Mouse (Mus musculus): Measurements from ENCODE around the gene Col6a4. TPM values are rescaled to one million over a fixed set of nuclear protein-coding genes. Genes with fewer than 3 reads are reported as not detected.

Gene Col6a4
- polyA plus RNA-seq, 2 experiments, result 0.08 TPM; not detected in 1

GRCm38 (mm10) chr9:106043921-106044503, 52.6 kb downstream of the Col6a4 start:
- Histone ChIP-seq H3K4me3 (ENCODE audit: insufficient read depth in 1 of 2, low read depth in 2 of 2, low read length in 2 of 2) (no peak overlapping the region), H3K9ac (replicated peaks) (no peak overlapping the region), H3K27ac (no peak overlapping the region), H3K36me3 (replicated peaks; ENCODE audit: control insufficient read depth, insufficient read depth, low read depth) (no peaks in the 10 kb centered on the region), H3K27me3 (ENCODE audit: control insufficient read depth, insufficient read depth, low read length) (no peaks in the 10 kb centered on the region), H3K9me3 (ENCODE audit: control insufficient read depth, low read length) (no peaks in the 10 kb centered on the region), H3K4me1 (replicated peaks; ENCODE audit: control insufficient read depth in 2 of 2, insufficient read depth in 2 of 2, low read length in 1 of 2) (no peaks in the 10 kb centered on the region), H3K4me2 (ENCODE audit: low read depth) (no peak overlapping the region)
- DNase-seq (ENCODE audit: low read depth in 3 of 3, low spot score in 3 of 3) (no peak), ATAC-seq (ENCODE audit: insufficient read depth) (no peak)
- WGBS (ENCODE audit: insufficient replicate concordance), result 78% methylated on average over 9 of the region's 9 CpGs
- no peak for TF ChIP-seq EP300 (IDR thresholded peaks at IDR 0.05; ENCODE audit: low read depth)
- no peak for TF ChIP-seq CTCF (IDR thresholded peaks at IDR 0.05; ENCODE audit: low read depth)

GRCm38 (mm10) chr9:106039915-106040659, 56.5 kb downstream of the Col6a4 start:
- H3K9me3 ChIP-seq (ENCODE audit: control insufficient read depth, low read length), result no peaks in the 10 kb centered on the region
- H3K36me3 ChIP-seq (replicated peaks; ENCODE audit: control insufficient read depth, insufficient read depth, low read depth), result no peaks in the 10 kb centered on the region
- no peaks in the 10 kb centered on the region for H3K27me3 ChIP-seq (ENCODE audit: control insufficient read depth, insufficient read depth, low read length)
- WGBS (ENCODE audit: insufficient replicate concordance), result 54% methylated on average over 8 of the region's 8 CpGs
- no peak for TF ChIP-seq CTCF (IDR thresholded peaks at IDR 0.05; ENCODE audit: low read depth)
- TF ChIP-seq EP300 (IDR thresholded peaks at IDR 0.05; ENCODE audit: low read depth), result no peak
- H3K4me1 ChIP-seq (replicated peaks; ENCODE audit: control insufficient read depth in 2 of 2, insufficient read depth in 2 of 2, low read length in 1 of 2), result no peaks in the 10 kb centered on the region
- ATAC-seq (ENCODE audit: insufficient read depth), result no peak
- H3K4me3 ChIP-seq (ENCODE audit: insufficient read depth in 1 of 2, low read depth in 2 of 2, low read length in 2 of 2), result no peak overlapping the region
- no peak overlapping the region for H3K4me2 ChIP-seq (ENCODE audit: low read depth)
- H3K27ac ChIP-seq, result no peak overlapping the region
- H3K9ac ChIP-seq (replicated peaks), result no peak overlapping the region
- DNase-seq (ENCODE audit: low read depth in 3 of 3, low spot score in 3 of 3), result no peak

DNA sequence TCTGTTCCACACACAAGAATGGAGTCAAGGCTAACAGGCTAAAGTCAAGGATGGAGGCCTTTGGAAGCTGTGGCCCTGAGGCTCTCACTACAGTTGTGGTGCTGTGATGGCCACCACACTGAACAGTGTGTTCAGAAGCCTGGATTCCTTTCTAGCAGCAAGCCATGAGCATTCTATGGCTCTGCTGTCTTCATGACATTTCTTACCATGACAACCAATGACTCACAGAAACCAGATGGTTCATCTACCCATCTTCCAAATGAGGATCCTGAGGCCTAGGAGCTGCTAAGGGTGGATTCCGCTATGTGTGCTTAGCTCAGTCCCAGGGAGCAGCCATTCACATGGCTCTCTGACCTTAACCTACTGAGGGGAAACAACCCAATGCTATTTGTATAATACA, 57.3 kb downstream of the Col6a4 start:
- TF ChIP-seq EP300 (IDR thresholded peaks at IDR 0.05; ENCODE audit: low read depth), result no peak
- TF ChIP-seq CTCF (IDR thresholded peaks at IDR 0.05; ENCODE audit: low read depth), result no peak
- no peak for ATAC-seq (ENCODE audit: insufficient read depth)
- H3K4me1 ChIP-seq (replicated peaks; ENCODE audit: control insufficient read depth in 2 of 2, insufficient read depth in 2 of 2, low read length in 1 of 2), result no peaks in the 10 kb centered on the region
- H3K9ac ChIP-seq (replicated peaks), result no peak overlapping the region
- no peak overlapping the region for H3K4me3 ChIP-seq (ENCODE audit: insufficient read depth in 1 of 2, low read depth in 2 of 2, low read length in 2 of 2)
- 43% methylated on average over 1 of the region's 1 CpGs for WGBS (ENCODE audit: insufficient replicate concordance)
- H3K9me3 ChIP-seq (ENCODE audit: control insufficient read depth, low read length), result no peaks in the 10 kb centered on the region
- no peak overlapping the region for H3K4me2 ChIP-seq (ENCODE audit: low read depth)
- no peak for DNase-seq (ENCODE audit: low read depth in 3 of 3, low spot score in 3 of 3)
- H3K27ac ChIP-seq, result no peak overlapping the region
- H3K27me3 ChIP-seq (ENCODE audit: control insufficient read depth, insufficient read depth, low read length), result no peaks in the 10 kb centered on the region
- H3K36me3 ChIP-seq (replicated peaks; ENCODE audit: control insufficient read depth, insufficient read depth, low read depth), result no peaks in the 10 kb centered on the region

- no peaks in the 10 kb centered on the region for H3K9me3 ChIP-seq (ENCODE audit: control insufficient read depth, low read length)
- H3K4me1 ChIP-seq (replicated peaks; ENCODE audit: control insufficient read depth in 2 of 2, insufficient read depth in 2 of 2, low read length in 1 of 2), result no peaks in the 10 kb centered on the region
- peak; percentile 44; the same call in 1 of the 2 replicates for TF ChIP-seq CTCF (IDR thresholded peaks at IDR 0.05; ENCODE audit: low read depth)
- no peak for TF ChIP-seq EP300 (IDR thresholded peaks at IDR 0.05; ENCODE audit: low read depth)
- no peak overlapping the region for H3K27ac ChIP-seq
- WGBS (ENCODE audit: insufficient replicate concordance), result 6% methylated on average over 4 of the region's 4 CpGs
- no peaks in the 10 kb centered on the region for H3K27me3 ChIP-seq (ENCODE audit: control insufficient read depth, insufficient read depth, low read length)
- no peak overlapping the region for H3K9ac ChIP-seq (replicated peaks)
- H3K36me3 ChIP-seq (replicated peaks; ENCODE audit: control insufficient read depth, insufficient read depth, low read depth), result no peaks in the 10 kb centered on the region
- ATAC-seq (ENCODE audit: insufficient read depth), result no peak
- H3K4me2 ChIP-seq (ENCODE audit: low read depth), result no peak overlapping the region
- DNase-seq (ENCODE audit: low read depth in 3 of 3, low spot score in 3 of 3), result peak; percentile 9 to 17 (median 14)
- H3K4me3 ChIP-seq (ENCODE audit: insufficient read depth in 1 of 2, low read depth in 2 of 2, low read length in 2 of 2), result no peak overlapping the region
Measured at GRCm38 (mm10) chr9:106038865-106039264, 57.7 kb downstream of the Col6a4 start.

GRCm38 (mm10) chr9:106015666-106016065, 80.9 kb downstream of the Col6a4 start:
- no peak for DNase-seq (ENCODE audit: low read depth in 3 of 3, low spot score in 3 of 3)
- Histone ChIP-seq H3K27ac (no peak overlapping the region), H3K4me1 (replicated peaks; ENCODE audit: control insufficient read depth in 2 of 2, insufficient read depth in 2 of 2, low read length in 1 of 2) (no peaks in the 10 kb centered on the region), H3K36me3 (replicated peaks; ENCODE audit: control insufficient read depth, insufficient read depth, low read depth) (no peaks in the 10 kb centered on the region), H3K4me2 (ENCODE audit: low read depth) (no peak overlapping the region), H3K9ac (replicated peaks) (no peak overlapping the region), H3K4me3 (ENCODE audit: insufficient read depth in 1 of 2, low read depth in 2 of 2, low read length in 2 of 2) (no peak overlapping the region), H3K9me3 (ENCODE audit: control insufficient read depth, low read length) (no peaks in the 10 kb centered on the region), H3K27me3 (ENCODE audit: control insufficient read depth, insufficient read depth, low read length) (no peaks in the 10 kb centered on the region)
- no peak for ATAC-seq (ENCODE audit: insufficient read depth)
- WGBS (ENCODE audit: insufficient replicate concordance), result 63% methylated on average over 3 of the region's 3 CpGs
- TF ChIP-seq CTCF (IDR thresholded peaks at IDR 0.05; ENCODE audit: low read depth) (no peak), EP300 (IDR thresholded peaks at IDR 0.05; ENCODE audit: low read depth) (no peak)

All from liver, embryonic 14.5 days (tissue).